Mouse (Mus musculus) embryonic facial prominence, embryonic 14.5 days (tissue): ENCODE measurements around the gene Ssbp3. TPM values are rescaled to one million over a fixed set of nuclear protein-coding genes. Genes with fewer than 3 reads are reported as not detected.

Source experiments
- ATAC-seq: fragments of 200-750 bp; cut with Nextera tagmentation; 2 replicates; pipeline ENCODE4 v1.8.0; 2017; ENCODE audit warnings: low read depth, moderate number of reproducible peaks, moderate TSS enrichment
- DNase-seq: peaks from one replicate; pipeline ENCODE4 v3.0.0-alpha.2; 2015; ENCODE audit warnings: low spot score
- H3K27ac ChIP-seq: fragments of 300-500 bp; sonication (generic); replicated peaks from 2 replicates; pipeline ENCODE4 v1.5.1; 2014; ENCODE audit warnings: low read depth, mild to moderate bottlenecking, low read length, moderate library complexity
- H3K27me3 ChIP-seq: fragments of 300-500 bp; sonication (generic); replicated peaks from 2 replicates; pipeline ENCODE4 v1.6.1; 2014; ENCODE audit warnings: low read length; ENCODE audit not compliant: control insufficient read depth, insufficient read depth
- H3K36me3 ChIP-seq: fragments of 300-500 bp; sonication (generic); 2 replicates; pipeline ENCODE4 v1.6.1; 2014; ENCODE audit warnings: low read length, mixed read lengths; ENCODE audit not compliant: control insufficient read depth, insufficient read depth
- H3K4me1 ChIP-seq: fragments of 300-500 bp; sonication (generic); 2 replicates; pipeline ENCODE4 v1.6.1; 2014; ENCODE audit warnings: antibody characterized with exemption, low read length; ENCODE audit not compliant: control insufficient read depth, insufficient read depth
- H3K4me2 ChIP-seq: fragments of 300-500 bp; sonication (generic); 2 replicates; pipeline ENCODE4 v1.6.1; 2014; ENCODE audit warnings: low read depth, mild to moderate bottlenecking, low read length, moderate library complexity, mixed read lengths
- H3K4me3 ChIP-seq: fragments of 300-500 bp; sonication (generic); 2 replicates; pipeline ENCODE4 v1.5.1; 2014; ENCODE audit warnings: low read depth, mild to moderate bottlenecking, low read length
- H3K9ac ChIP-seq: fragments of 300-500 bp; sonication (generic); 2 replicates; pipeline ENCODE4 v1.6.1; 2014; ENCODE audit warnings: low read depth, mild to moderate bottlenecking, low read length, moderate library complexity, mixed read lengths
- H3K9me3 ChIP-seq: fragments of 300-500 bp; sonication (generic); 2 replicates; pipeline ENCODE4 v1.6.1; 2016; ENCODE audit warnings: low read length; ENCODE audit not compliant: control insufficient read depth
- WGBS: fragments of 180-500 bp; shearing (Covaris S2); extraction: QIAGEN DNeasy Blood & Tissue Kit; methylation state at CpG from one replicate; pipeline ENCODE4 v1.1.7; 2014; 5-methylcytosine and 5-hydroxymethylcytosine counted together
- polyA plus RNA-seq: library from polyadenylated mRNA; unstranded; fragments of >200 nt; fragmentation: Nextera tagmentation; extraction: Ambion mirVana; gene quantifications from 2 replicates; pipeline ENCODE4 v1.2.1, GENCODE M21; 2014

The Ssbp3 gene
- polyA plus RNA-seq, 1 experiment from 2014 or later: 72.9 TPM

- Histone ChIP-seq H3K9me3 (no peaks in the 10 kb centered on the region), H3K27ac (no peak overlapping the region), H3K4me1 (peaks cover 2% of the 10 kb centered on the region; the same call in 1 of the 2 replicates), H3K4me2 (no peak overlapping the region), H3K9ac (no peak overlapping the region), H3K4me3 (no peak overlapping the region), H3K27me3 (no peaks in the 10 kb centered on the region), H3K36me3 (no peaks in the 10 kb centered on the region)
- 70% methylated on average over 14 of the region's 17 CpGs for WGBS
- ATAC-seq (no peak), DNase-seq (no peak)
These were observed 188.5 kb downstream of the Ssbp3 start for GRCm38 (mm10) chr4:107098791-107099525.

Other genes with a start within 250 kb of the Ssbp3 start
- 71.2 and 80.9 TPM in 2 replicates for gene Ttc4, start 231.8 kb upstream of the Ssbp3 start, polyA plus RNA-seq
- gene Mroh7, start 179.8 kb upstream of the Ssbp3 start, polyA plus RNA-seq: 0.24 and 0.84 TPM in 2 replicates
- gene Fam151a, start 176.8 kb upstream of the Ssbp3 start, polyA plus RNA-seq: 0.17 and 0.49 TPM in 2 replicates
- gene Acot11, start 105.7 kb upstream of the Ssbp3 start, polyA plus RNA-seq: 4.1 and 4.2 TPM in 2 replicates
- 91.3 and 95.5 TPM in 2 replicates for gene Mrpl37, start 156.2 kb downstream of the Ssbp3 start, polyA plus RNA-seq
- 5.3 and 8.6 TPM in 2 replicates for gene Cyb5rl, start 156.3 kb downstream of the Ssbp3 start, polyA plus RNA-seq
- 0.11 TPM in 1 of 2 replicates, not detected in the other for gene Cdcp2, start 186.2 kb downstream of the Ssbp3 start, polyA plus RNA-seq